Mouse (Mus musculus) left cerebral cortex, postnatal 10 days (tissue): ENCODE measurements around the gene Lypd6. TPM values are rescaled to one million over a fixed set of nuclear protein-coding genes. Genes with fewer than 3 reads are reported as not detected.

Source experiments
- total RNA-seq, 2 experiments: library from RNA; stranded (reverse); gene quantifications; 2 replicates each; pipeline ENCODE4 v1.2.3; 2021

Lypd6 gene
- total RNA-seq, 2 experiments from 2014 or later: 25.5 to 29.1 TPM

Other genes starting within 250 kb of the Lypd6 start
- gene Mmadhc, start 230.4 kb downstream of the Lypd6 start, total RNA-seq: 10 to 100 TPM; 50.2 to 51.0 TPM